Mouse (Mus musculus): Measurements from ENCODE around the gene Ttc30b.
"Not testable (repeated sequence)": the region's sequence is repeated elsewhere in the genome, so short reads cannot be mapped to it uniquely, and the experiment has no call there.

Gene Ttc30b

DNA sequence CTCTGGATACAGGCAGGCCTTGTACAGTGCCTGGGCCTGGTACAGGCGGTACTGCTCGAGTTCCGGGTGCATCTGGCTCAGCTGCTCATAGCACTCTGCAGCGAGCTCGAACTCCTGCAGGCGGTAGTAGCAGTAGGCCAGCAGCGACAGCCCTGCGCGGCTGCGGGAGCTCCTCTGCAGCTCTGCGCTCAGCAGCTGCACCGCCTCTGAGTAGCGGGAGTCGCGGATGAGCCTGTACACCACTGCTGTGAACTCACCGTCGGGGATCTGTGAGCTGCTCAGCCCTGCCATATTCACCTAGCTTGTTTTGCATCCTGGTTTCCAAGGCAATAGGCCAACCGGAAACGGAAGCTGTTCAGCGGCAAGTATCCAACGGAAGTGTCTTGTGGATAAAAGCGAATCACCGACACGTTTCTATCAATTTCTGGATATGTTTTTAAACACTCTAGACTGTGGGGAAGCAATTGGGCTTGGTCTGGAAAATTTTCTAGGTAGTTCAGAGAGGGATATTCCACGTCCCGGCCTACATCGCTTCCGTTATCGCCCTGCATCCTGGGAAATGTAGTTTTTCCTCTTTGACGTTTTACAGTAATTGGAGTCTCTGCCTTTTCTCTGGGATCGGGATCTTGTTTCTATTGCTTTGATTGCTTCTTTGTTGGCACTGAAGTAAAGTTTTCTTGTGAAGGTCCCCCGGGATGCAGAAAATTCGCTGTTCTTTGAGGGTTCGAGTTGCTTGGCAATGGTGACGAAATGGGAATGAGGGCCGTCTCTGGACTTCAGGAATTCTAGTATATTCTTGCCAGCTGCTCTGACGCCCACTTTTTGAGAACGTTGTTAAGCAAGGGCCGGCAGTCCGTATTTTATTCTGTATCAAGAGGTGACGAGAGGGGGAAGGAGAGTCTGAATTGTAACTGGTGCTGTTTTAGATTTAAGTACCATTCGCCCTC lies at the start of gene Ttc30b:
Gene Ttc30b (minus strand): TSS at position 469 of the 947 bp plus-strand sequence.
- peak; percentile 90 for DNase-seq

DNA sequence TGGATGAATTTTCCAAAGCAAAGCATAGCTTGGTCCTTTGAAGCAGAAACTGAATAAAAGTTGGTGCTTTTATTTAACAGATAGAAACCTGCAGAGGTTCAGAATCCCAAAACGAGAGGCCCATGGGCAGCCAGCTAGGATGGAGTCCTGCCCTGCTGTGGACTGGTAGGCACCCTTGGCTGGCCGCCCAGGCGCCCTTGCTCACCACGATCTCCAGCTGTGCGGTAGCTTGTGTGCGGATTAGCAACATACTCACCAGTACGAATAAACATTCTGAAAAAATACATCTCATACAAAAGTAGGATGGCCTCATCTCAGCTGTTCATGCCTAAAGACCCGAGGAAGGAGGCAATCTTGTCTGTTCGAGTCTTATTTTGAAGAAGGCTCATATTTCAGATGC lies 49.4 kb upstream of the Ttc30b start:
- DNase-seq, result no peak

DNA sequence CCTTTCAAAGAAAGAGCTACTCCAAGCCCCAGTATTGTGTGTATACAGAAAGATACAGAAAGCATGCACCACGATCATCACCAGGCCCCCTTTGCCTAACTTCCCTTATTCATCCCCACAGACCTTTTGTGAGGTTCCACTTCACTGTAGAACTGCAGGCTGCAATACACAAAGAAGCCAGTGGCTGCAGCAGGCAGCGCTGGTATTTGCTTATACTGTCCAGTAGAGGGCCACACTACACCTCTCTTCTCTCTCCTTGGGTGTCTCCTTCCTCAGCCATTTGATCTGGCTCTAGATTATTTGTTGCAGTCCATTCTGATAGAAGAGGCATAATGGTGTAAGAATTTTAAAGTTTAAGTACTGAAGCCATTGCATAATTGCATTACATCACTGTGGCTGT lies 46.7 kb upstream of the Ttc30b start:
- DNase-seq, result peak; percentile 90

DNA sequence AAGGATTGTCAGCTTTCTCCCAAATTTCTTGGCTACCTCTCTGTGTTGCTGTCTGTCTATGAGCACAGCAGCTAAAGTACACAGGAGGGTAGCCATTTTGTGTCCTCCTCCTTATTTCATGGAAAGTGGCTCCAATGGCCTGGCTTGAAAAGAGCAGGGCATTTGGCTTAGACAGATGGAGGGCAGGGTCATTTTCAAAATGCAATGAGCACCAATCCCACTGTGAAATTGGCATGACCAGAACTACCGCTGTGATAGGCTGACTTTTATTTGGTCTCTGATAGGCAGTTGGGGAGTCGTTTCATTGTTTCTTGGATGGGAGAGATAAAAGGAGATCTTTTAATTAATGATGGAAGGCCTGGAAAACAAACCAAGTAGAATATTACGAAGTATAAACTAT lies 45.5 kb upstream of the Ttc30b start:
- no peak for DNase-seq

GRCm38 (mm10) chr2:75983091-75983490 lies 44.7 kb upstream of the Ttc30b start:
- no peak for DNase-seq

GRCm38 (mm10) chr2:75982626-75983025 lies 44.2 kb upstream of the Ttc30b start:
- no peak for DNase-seq

DNA sequence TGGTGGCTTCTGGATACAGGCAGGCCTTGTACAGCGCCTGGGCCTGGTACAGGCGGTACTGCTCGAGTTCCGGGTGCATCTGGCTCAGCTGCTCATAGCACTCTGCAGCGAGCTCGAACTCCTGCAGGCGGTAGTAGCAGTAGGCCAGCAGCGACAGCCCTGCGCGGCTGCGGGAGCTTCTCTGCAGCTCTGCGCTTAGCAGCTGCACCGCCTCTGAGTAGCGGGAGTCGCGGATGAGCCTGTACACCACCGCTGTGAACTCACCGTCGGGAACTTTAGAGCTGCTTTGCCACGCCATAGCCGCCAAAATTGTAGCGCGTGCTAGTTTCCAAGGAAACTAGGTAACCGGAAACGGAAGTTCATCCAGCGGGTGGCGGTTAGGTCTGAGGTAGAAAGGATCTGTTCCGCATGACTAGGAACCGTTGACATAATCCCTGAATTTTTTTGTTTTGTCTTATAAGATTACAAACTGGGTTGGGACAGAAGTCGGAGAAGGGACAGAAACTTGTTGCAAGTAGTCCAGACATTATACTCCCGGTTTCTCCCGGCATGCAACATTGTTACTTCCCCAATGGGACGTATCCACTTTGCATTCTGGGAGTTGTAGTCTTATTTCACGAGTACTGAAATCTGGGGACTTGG lies 43.2 kb upstream of the Ttc30b start, which contains the start of gene Ttc30a1:
Gene Ttc30a1 (minus strand): TSS at position 528 of the 642 bp plus-strand sequence.
- DNase-seq, result peak; percentile 92

DNA sequence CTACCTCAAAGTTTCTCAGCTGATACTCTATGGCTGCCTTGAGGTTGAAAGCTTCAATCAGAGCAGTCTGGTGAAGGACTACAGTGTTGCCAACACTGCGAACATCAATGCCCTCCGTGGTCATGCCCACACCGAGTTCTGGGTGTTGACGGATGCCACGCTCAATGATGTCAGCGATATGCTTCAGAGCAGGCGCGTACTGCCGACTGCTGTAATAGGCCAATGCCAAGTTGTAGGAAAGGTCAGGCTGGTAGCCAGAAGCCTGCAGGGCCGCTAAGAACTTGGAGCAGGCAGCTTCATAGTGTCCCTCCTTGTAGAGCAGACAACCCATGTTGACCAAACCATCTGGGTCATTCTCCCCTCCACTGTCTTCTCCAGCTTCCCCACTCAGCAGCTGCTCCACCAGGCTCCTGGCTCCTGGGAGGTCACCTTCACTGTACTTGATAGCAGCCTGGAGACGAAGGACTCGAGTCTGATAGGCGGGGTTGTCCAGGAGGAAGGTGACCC lies 42.6 kb upstream of the Ttc30b start:
- DNase-seq, result not testable (repeated sequence)

DNA sequence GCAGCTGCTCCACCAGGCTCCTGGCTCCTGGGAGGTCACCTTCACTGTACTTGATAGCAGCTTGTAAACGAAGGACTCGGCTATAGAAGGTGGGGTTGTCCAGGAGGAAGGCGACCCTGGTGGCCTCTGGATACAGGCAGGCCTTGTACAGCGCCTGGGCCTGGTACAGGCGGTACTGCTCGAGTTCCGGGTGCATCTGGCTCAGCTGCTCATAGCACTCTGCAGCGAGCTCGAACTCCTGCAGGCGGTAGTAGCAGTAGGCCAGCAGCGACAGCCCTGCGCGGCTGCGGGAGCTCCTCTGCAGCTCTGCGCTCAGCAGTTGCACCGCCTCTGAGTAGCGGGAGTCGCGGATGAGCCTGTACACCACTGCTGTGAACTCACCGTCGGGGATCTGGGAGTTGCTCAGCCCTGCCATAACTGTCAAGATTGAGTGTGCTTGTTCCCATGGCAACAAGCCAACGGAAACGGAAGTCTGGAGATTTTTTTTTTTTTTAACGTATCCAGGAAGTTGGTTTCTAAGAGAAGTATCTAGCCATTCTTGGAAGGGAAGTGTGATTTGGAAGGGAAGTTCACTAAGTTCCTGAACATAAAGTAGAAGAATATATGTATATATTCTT lies 39.5 kb upstream of the Ttc30b start, which contains the start of gene Ttc30a2:
Gene Ttc30a2 (minus strand): TSS at position 419 of the 617 bp plus-strand sequence.
- DNase-seq, result peak; percentile 69

GRCm38 (mm10) chr2:75976070-75976469 lies 37.7 kb upstream of the Ttc30b start:
- not testable (repeated sequence) for DNase-seq

GRCm38 (mm10) chr2:75974131-75974530 lies 35.7 kb upstream of the Ttc30b start:
- DNase-seq, result no peak

DNA sequence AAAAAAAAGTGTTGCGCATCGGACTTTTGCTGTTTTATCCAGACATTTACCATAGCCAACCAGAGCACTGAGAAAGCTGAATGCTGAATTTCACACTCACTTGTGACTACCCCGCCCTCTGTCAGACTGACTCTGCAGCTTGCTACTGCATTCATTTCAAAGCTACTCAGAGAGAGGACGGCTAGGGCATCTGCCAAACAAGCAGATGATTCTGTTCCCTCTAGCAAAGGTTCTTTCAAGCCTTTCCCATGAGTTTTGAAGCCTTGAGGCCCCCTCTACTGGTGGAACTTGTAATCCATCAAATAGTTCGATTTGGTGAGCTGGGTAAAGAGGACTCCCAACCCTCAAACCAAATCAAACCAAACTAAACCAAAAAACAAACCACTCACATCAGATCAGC lies 26.6 kb upstream of the Ttc30b start:
- peak; percentile 84 for DNase-seq

GRCm38 (mm10) chr2:75964512-75964911 lies 26.1 kb upstream of the Ttc30b start:
- peak; percentile 86 for DNase-seq

GRCm38 (mm10) chr2:75964051-75964450 lies 25.7 kb upstream of the Ttc30b start:
- no peak for DNase-seq

- no peak for DNase-seq
These were observed 24.9 kb upstream of the Ttc30b start for GRCm38 (mm10) chr2:75963211-75963840.

DNA sequence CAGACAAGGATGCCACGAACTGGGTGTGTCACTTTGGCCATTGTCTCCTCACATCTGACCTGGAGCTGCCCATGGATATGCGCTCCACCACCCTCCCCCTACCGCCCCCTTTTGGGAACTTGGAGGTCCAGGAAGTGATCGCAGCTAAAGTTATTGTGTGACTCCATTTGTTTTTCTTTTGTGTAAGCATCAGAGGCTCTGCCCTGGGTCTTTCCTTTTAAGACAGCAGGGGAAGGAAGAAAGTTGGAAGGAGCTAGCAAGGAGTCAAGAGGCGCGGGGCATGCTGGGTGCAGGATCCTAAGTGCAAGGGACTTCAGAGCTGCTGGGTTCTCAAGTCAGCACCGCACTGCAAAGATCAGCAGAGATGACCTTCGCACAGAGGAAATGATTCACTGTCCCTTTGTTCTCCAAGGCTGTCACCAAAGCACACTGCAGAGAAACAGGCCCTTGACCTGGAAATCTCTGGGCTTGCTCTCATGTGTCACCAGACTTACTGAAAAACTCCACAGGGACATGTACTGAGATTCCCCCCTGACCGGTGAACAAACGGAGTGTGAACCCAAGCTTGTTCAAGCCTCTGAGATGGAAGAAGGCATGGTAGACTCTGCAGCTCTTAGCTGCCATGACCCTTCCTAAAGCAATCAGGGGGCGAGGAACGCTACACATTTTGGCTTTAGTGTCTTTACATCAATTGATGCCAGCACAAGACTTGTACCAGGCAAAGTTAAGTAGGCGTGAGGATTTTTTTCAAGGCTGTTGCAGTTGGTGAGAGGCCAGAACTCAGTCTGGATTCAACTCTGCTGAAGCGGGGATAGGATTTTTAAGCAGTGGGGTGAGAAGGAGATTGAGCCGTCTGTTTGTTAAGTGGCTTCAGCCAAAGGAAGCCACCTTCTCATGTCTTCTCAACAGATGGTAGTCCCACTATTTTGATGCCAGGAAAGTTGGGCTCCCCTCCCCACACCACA lies 22.3 kb upstream of the Ttc30b start:
- DNase-seq, result peak; percentile 56

DNA sequence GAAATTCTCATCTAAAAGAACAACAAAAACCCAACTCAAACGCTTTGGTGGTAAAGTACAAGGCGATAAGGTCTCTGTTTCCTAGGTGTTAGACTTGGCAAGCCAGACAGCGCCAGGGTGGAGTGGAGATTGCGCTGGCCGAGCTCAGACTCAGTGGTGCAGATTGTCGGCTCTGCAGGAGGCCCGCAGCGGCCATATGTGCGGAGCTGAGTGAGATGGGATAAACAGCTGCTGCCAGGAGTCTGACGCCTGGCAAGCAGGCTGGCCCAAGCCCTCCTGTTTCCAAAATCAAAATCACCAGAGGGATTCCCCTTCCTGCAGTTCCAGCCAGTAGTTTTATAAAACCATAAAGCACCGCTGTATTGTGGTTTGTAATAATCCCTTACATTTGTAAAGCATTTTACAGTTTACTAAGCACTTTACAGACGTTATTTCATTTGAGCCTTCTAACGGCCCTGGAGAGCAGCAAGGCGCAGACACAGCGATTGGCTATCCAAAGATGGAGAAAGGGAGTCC lies 21.5 kb upstream of the Ttc30b start:
- peak; percentile 72 for DNase-seq

- peak; percentile 63 for DNase-seq
These were observed 20.9 kb upstream of the Ttc30b start for GRCm38 (mm10) chr2:75959183-75959849.

GRCm38 (mm10) chr2:75955709-75956108 lies 17.3 kb upstream of the Ttc30b start:
- no peak for DNase-seq

- no peak for DNase-seq
These were observed 14.9 kb upstream of the Ttc30b start for GRCm38 (mm10) chr2:75953320-75953719.

GRCm38 (mm10) chr2:75950685-75951084 lies 12.3 kb upstream of the Ttc30b start:
- DNase-seq, result no peak
